Mouse (Mus musculus): ENCODE data around the gene Smurf1.
A peak's percentile ranks its signal among the peaks of the same experiment; 100 is the strongest.

Gene Smurf1

DNA sequence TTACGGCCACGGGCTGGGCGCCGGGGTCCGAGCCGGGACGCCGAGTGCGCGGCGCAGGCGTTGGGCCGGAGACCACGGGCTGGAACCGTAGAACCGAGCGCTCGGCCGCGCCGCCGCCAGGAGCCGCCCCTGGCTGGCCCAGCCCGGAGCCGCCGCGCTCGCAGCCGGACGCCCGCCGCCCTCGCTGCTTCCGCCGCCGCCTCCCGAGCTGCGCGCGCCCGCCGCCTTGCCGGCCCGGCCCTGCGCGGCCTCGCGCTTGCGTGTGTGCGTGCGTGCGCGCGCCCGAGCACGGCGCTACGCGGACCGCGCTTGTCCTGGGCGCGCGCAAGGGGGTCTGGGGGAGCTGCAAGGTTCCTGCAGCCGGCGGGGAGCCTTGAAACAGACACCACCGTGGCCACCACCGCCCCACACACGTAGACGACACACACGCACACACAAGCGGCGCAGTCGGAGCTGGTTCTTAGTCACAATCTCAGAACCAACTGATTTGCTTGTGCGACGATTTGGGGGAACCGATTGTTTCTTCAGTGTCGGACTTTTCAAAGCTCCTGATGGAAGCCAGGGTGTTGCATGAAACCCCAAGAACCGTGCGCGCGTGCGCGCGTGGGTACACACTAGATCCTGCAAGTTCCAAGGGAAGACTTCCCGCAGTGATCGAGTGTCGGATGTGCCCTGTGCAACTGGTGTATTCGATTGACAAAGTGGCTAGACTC, at the start of gene Smurf1:
Gene Smurf1 (minus strand): TSS at position 209 of the 713 bp plus-strand sequence.
- peak; percentile 83 to 91 for DNase-seq (ENCODE audit: low spot score in 2 of 2)

DNA sequence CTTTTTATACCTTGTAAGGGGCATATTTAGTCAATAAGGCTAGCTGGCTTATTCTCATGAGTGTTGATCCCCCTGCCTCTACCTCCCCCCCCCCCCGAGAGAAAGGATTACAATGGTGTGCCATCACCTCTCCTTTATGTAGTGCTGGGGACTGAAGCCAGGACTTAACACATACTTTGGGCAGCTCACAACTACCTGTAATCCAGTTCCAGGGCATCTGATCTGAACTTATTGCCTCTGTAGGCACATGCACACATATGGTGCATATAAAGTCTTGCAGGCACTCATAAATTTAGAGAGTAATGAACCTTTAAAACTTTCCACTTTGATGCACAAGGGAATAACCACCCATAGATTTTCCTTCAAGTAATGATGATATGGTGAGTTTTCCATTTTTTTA, 48.6 kb upstream of the Smurf1 start:
- DNase-seq (ENCODE audit: low spot score in 2 of 2): no peak

DNA sequence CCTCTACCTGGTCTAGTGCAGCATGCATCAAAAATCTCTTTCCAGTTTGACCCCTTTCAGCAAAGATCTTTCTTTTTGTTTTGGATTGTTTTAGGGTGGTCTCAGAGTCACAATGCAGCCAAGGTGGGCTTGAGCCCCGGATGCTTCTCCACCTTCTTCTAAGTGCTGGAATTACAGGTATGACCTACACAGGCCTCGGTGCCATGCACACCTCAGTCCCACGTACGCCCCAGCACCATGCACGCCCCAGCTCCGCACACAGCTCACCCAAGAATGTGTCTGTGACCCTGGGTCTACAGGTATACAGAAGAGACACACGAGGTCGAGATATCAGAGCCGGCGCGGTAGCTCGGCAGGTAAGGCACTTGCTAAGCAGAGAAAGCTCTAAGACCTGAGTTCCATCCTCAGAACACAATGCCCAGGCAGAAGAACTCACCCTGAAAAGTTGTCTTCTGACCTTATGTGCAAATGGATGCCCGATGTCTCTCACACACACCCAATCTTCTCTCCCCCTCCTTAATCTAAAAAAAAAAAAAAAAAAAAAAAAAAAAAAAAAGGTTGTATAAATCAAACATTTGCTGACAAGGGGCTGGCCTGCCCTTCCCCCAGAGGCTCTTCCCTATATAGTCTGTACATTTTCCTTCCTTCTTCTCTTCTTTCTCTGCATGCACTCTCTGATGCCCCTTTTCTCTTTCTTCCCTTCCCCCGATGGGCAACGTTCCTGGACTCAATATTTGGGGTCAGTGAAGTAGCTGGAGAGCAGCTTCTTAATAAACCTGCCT, 43.4 kb upstream of the Smurf1 start:
- no peak for DNase-seq (ENCODE audit: low spot score in 2 of 2)

DNA sequence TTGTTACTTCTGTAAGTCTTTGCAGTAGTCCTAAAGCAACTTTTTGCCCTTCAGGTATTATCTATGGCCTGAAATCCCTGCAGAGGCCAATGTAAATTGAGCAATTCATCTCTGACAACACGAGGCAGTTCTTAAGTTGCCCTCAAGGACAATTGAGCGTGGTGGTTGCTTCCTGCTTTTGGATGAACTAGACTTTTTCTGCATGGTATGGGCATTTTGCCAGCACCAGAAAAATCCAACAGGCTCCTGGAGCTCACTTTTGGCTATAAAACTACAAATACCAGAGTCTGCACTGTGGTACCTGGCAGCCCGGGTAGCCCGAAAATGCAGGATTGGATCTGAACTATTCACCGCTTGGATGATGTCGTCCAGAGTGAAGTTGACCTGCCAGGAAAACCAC, 39.9 kb upstream of the Smurf1 start:
- DNase-seq (ENCODE audit: low spot score in 2 of 2): no peak

DNA sequence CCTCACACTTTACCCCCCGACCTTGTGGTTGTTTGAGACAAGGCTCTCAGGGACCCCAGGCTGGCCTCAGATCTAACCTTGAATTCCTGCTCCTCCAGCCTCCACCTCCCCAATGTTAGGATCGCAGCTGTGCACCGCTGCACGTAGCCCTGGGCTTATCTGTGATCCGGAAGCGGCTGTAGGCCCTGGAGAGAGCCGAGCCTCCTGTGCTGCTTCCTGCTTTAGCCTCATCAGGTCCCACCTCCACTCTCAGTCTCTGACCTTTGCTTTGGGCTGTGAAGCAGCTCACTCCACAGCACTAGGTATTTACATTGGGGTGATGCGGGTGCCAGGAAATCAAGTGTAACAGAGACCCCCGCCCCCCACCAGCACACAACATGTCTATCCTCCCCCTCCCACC, 38.8 kb upstream of the Smurf1 start:
- no peak for DNase-seq (ENCODE audit: low spot score in 2 of 2)

DNA sequence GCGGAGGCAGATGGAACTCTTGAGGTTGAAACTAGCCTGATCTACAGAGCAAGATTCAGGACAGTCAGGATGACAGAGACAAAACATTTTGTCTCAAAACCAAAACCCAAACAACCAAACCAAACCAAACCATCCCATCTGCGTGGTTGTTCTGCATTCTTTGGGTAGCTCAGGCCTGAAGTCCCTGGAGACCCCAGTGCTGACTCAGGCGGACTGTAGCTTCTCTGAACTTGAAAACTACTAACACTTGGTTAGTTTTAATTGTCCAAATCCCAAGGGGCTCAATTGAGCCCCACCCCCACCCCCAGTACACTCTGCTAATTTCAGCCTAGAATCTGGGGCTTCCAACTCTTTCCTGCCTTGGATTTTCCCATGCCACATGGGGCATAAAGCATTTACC, 37.7 kb upstream of the Smurf1 start:
- DNase-seq (ENCODE audit: low spot score in 2 of 2): no peak

DNA sequence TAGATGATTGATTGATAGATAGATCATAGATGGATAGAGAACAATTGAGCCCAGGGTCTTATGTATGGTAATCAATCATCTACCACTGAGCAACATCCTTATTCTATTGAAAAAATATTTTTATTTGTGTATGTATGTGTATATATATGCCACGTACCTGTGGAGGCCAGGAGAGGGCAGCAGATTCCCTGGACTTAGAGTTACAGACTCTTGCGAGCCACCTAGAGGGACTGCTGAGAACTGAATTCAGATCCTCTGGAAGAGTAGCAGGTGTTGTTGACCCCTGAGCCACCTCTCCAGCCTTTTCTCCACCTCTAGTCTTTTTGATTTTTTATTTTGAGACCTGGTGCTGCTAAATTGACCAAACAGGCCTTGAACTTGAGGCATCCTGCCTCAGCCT, 32.8 kb upstream of the Smurf1 start:
- no peak for DNase-seq (ENCODE audit: low spot score in 2 of 2)

DNA sequence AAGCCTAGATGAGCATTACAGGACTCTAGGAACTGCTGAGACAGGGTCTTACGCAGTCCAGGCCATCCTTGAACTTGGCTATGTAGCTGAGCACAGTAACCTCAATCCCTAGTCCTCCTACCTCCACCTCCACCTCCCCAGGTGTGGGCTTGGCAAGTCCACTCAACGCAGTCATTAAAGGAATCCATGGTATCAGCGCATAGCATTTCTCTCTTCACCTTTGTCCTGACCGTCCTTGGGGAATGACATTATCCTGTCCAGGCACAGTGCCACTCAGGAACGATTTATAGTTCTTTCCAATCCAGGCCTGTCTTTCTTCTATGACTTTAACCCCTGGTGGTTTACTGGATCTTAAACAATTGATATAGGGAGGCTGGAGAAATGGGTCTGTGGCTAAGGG, 24.8 kb upstream of the Smurf1 start:
- no peak for DNase-seq (ENCODE audit: low spot score in 2 of 2)

DNA sequence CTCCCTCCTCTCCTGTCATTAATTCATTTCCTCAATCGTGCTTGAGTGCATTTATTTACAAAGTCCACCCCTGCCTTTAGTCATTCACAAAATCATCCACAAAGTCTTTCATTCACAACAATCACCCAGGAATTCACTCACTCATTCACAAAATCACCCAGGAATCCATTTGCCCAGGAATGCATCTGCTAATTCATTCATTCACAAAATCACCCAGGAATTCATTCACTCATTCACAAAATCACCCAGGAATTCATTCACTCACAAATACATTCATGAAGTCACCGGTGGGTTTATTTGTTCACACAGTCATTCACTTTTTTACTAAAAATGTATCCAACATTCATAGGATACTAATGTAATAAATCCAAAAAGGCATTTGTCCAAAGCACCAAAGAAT, 24.4 kb upstream of the Smurf1 start:
- no peak for DNase-seq (ENCODE audit: low spot score in 2 of 2)

DNA sequence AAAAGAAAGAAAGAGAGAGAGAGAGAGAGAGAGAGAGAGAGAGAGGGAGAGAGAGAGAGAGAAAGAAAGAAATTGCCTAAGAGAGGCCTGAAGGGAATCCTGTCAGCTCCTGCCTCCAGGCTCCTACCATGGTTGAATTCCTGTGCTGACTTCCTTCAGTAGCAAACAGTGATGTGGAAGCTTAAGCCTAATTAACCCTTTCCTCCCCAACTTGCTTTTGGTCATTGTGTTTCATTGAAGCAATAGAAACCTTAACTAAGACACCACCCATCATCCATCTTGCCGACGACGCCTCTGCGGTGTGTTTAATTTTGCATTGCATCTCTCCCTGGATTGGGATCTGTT, 23.4 kb upstream of the Smurf1 start:
- no peak for DNase-seq (ENCODE audit: low spot score in 2 of 2)

DNA sequence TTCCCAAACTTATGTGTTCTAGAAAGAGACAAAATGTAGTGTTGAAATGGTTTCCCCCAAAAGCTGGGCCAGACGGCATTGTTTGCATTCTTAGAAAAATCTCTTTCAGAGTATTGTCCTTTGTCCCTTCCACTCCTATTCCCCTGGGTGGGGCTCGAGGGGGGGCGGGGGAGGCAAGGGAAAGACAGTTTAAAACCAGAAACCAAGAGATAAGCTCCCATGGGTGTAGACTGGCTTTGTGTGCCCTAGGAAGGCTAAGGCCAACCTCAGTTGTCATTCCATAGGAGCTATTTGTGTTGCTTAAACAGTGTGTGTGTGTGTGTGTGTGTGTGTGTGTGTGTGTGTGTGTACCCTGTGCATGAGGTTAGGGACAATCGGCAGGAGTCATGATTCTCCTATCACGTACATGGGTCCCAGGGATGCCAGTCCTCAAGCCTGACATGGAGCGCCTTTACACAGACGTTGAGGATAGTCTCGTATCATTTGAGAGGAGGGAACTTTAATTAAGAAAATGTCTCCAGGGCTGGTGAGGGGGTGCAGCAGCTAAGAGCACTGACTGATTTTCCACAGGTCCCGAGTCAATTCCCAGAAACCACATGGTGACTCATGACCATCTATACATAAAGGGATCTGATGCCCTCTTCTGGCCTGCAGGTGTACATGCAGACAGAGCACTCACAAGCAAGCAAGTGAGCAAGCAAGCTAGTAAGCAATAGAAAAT, 22.9 kb upstream of the Smurf1 start:
- DNase-seq (ENCODE audit: low spot score in 2 of 2): no peak

DNA sequence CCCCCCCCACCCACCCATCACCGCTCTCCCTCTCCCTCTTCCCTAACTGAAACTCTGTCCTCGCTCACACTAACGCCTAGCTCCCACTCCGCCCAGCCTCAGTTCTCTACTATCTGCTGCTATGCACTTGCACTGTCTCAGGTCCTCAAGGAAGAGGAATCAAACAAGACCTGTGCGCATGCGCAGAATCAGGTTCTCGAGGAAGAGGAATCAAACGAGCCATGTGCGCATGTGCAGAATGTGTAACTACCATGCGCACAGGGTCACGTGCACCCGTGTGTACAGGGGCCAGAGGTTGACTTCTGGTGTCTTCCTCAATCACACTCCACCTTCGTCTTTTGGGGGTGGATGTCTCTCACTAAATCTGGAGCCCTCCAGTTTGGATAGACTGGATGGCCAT, 21.9 kb upstream of the Smurf1 start:
- DNase-seq (ENCODE audit: low spot score in 2 of 2): no peak

DNA sequence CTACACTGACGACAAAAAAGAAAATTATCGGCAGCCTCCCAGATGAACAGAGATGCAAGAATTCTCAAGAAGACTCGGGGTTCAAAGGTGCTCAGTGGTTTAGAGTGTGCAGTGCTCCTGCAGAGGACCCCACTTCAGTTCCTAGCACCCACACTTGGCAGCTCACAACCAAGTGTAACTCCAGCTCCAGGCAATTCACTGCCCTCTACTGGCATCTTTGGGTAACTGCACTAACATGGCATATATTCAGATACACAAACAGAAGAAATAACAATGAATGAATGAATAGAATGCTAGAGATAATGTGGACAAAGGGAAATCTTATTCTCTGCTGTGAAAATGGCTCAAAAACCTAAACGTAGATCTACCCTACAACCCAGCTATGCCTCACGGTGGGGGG, 19.2 kb upstream of the Smurf1 start:
- DNase-seq (ENCODE audit: low spot score in 2 of 2): no peak

DNA sequence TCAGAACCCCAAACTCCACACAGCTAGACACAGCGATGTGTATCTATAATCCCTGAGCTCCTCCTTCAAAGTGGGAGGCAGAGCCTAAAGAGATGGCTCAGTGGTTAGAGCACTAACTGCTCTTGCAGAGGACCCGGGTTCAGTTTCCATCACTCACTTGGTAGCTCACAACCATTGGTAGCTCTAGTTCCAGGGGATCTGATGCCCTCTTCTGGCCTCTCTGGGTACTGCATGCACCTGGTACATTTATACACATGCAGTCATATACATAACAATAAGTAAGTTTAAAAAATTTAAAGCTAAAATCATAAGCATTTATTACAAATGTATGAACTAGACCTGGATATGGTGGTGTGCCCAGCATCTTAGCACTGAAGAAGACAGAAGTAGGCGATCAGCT, 17.6 kb upstream of the Smurf1 start:
- DNase-seq (ENCODE audit: low spot score in 2 of 2): no peak

DNA sequence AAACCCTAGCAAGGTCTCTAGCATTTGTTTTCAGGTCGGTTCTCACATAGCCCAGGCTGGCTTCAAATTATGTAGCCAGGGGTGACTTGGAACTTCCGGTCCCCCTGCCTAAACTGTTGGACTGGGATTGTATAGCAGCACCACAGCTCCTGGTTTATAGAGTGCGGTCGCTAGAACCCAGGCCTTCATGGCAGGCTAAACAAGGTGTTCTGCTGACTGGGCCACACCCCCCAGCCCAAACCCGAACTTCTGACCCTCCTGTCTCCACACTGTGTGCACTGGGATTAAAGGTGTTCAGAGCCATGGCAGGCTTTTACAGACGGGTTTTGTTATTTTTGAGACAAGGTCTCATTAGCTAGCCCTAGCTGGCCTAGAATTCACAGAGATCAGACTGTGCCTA, 13.5 kb upstream of the Smurf1 start:
- no peak for DNase-seq (ENCODE audit: low spot score in 2 of 2)

DNA sequence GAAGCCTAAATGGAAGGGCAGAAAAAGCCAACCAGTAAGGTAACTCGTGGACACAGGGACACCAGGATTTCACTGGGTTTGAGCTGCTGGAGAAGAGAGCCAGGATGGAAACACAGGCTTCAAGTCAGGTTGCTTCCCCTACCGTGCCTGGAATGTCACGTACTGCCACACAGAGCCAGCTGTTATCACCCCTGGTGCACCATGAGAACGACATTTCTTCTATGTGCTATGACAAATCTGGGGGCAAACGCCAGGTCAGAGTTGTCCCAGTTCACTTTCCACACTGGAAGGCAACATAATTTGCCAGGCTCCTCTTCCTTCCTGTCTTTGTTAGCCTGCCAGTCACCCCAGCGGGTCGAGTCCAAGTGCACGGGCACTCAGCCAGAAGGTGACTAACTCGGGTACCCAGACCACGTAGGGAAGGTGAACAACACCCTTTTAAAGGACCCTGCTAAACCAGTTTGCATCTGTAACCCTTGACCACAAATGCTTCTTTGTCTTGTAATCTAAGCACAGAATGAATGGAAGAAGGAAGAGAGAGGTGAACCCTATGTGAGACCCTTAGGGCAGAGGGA, 13.0 kb upstream of the Smurf1 start:
- DNase-seq (ENCODE audit: low spot score in 2 of 2): no peak

DNA sequence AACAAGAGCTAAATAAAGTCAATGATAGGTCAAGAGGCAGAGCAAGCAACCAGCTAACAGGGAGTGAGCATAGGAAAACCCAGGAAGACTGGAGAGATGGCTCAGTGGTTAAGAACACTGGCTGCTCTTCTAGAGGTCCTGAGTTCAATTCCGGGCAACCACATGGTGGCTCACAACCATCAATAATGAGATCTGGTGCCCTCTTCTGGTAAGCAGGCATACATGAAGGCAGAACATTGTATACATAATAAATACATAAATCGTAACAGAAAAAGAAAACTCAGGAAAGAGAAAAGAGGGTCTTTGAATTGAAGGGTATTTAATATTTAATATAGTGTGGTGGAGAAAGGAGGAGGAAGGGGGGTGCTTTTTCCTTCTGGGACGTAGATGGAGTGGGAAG, 5.6 kb upstream of the Smurf1 start:
- no peak for DNase-seq (ENCODE audit: low spot score in 2 of 2)

DNA sequence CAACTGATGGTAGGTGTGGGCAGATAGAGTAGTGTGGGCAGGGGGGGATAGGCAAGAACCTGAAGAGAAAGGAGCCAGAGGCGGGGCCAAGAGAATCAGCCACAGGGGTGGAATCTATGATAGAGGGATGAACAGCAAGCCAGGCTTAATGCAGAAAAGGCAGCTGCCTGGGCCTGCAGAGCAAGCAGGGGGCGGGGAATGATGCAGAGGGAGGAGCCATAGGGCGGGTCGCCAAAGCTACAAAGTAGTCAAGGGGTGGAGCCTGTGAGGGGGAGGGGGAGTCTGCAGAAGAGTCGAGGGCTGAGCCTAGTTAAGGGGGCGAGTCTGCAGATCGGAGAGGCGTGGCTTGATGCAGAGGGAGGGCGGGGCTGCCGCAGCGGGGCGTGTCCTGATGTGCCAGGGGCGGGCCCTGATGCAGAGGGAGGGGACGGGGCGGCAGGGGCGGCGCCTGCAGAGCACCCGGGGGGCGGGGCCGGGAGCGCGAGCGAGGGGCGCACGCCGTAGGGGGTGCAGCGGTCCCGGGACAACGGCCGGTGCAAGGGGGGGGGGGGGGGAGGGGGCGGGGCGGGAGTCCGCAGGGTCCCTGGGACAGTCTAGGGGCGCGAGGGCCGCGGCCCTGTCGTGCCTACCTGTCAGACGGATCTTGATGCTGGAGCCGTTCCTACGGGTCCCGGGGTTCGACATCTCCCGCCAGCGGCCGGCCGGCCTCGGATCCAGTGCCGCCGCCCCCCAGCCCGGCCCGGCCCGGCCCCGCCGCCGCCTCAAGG, 592 bp downstream of the Smurf1 start:
- DNase-seq (ENCODE audit: low spot score in 2 of 2): peak; percentile 93

DNA sequence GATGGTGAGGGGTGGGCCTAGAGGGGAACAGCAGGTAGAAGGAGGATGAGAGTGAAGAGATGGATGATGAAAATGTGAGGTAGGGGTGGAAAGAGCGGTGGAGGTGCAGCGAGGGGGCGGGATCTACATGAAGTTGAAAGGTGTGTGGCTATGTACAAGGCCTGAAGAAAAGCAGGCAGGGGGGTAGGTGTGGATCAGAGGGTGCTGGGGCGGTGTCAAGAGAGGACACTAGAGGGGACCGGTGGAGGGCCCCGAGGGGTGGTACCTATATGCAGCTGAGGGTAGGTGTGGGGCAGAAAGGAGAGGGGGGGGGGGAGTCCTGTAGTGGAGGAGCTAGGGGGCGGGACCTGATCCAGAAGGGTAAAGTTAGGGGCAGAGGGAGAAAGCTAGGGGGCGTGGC, 1.2 kb downstream of the Smurf1 start:
- DNase-seq (ENCODE audit: low spot score in 2 of 2): no peak

DNA sequence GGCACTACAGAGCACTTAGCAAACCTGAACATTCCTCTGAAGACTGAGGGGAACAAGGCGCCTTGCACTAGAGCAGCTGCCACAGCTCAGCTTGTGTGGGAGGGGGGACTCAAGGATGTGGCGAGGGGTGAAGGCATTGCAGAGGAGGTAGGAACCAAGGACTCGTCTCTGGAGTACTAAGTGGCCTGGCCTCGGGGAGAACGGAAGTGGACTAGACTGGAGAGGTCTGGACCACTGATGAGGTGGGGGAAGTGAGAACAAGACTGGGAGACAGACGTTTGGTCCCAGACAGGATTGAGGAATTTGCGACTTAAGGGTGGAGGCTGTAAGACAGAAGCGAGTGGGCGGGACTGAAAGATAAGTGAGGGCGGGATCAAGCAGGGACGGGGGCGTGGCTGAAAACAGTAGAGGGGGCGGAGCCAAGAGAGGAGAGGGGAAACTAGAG, 1.8 kb downstream of the Smurf1 start:
- DNase-seq (ENCODE audit: low spot score in 2 of 2): peak; percentile 56 to 60

DNA sequence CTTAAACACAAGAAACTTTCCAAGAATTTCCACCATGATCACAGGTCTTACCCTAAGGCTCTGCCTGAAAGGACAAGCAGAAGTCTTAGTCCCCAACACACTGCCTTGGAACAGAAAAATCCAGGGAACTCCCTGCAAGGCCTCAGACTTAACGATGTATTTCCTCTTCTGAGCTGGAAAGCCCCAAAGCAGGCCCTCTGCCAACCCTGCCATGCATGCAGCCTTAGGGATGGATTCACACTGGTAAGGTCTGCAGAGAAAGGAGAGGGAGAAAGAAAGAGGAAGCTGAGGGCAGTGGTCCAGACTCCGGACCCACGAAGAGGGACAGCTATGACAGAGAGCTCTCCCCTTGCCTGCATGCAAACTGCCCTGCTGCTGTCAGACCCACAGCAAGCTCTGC, 2.2 kb downstream of the Smurf1 start:
- DNase-seq (ENCODE audit: low spot score in 2 of 2): no peak

DNA sequence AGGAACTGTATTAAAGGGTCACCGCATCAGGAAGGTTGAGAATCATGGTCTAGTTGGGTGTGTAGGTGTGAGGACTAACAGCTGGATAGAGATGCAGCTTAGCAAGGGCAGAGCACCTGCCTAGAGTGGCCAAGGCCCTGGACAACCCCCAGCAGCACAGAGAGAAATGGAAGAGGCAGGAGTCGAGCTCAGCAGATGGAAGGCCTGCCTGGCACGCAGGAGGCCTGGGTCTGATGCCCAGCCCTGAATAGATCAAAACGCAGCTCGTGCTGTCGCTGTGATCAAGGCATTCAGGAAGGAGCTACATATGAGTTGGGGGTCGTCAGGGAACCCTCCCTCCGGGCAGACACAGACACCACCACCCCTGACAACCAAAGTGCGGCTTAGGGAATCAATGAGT, 7.4 kb downstream of the Smurf1 start:
- no peak for DNase-seq (ENCODE audit: low spot score in 2 of 2)

All from thymus, postnatal 10 days (tissue).